Mouse (Mus musculus) WW6 (cell line): ENCODE data around the gene C1ra.
"Not testable (repeated sequence)": the region's sequence is repeated elsewhere in the genome, so short reads cannot be mapped to it uniquely, and the experiment has no call there.

Experiments used
- DNase-seq: peaks from one replicate; pipeline ENCODE4 v3.0.0-alpha.2; 2013; ENCODE audit warnings: low read depth, low spot score

The C1ra gene

DNA sequence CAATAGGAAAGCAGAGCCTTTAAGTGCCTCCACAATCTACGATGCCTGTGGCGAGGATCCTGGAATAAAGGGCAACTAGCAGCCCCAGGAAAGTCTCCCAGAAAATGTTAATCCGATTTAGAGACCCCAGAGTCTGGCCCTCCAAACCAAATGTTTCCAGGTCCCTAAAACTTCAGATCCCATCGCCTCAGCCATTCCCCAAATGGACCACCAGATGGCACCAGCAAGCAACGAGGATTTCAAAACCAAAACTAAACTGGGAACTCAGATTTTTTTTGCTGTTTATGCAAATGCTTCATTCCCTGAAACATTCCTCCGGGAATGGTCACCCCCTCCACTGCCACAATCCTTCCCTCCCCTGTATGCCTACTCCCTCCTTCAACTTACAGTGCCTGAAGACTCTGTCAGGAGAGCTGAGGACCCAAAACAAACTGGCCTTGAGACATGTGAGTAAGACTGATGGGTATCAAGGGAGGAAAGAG, at the start of gene C1ra:
Gene C1ra, plus strand, starts transcription at position 51 of the 482 bp plus-strand sequence.
- DNase-seq = no peak

DNA sequence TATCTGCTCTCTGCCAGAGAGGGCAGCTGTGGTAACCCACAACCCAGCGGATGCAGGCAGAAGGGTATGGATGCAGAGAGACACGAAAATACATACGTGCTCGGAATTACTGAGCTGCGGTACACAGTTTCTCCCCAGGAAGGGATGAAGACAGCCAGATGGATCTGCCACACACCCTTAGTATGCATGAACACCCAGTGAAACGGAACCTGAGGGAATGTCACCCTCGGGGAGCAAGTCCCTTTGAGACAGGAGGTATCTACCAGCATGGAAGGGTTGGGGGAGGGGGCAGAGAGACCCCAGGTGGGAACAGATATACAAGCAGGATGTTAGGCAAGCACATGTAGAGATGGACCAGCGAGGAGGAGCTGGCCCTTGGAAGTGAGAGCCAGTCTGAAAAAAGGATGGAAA, 48.3 kb upstream of the C1ra start:
- DNase-seq = no peak

DNA sequence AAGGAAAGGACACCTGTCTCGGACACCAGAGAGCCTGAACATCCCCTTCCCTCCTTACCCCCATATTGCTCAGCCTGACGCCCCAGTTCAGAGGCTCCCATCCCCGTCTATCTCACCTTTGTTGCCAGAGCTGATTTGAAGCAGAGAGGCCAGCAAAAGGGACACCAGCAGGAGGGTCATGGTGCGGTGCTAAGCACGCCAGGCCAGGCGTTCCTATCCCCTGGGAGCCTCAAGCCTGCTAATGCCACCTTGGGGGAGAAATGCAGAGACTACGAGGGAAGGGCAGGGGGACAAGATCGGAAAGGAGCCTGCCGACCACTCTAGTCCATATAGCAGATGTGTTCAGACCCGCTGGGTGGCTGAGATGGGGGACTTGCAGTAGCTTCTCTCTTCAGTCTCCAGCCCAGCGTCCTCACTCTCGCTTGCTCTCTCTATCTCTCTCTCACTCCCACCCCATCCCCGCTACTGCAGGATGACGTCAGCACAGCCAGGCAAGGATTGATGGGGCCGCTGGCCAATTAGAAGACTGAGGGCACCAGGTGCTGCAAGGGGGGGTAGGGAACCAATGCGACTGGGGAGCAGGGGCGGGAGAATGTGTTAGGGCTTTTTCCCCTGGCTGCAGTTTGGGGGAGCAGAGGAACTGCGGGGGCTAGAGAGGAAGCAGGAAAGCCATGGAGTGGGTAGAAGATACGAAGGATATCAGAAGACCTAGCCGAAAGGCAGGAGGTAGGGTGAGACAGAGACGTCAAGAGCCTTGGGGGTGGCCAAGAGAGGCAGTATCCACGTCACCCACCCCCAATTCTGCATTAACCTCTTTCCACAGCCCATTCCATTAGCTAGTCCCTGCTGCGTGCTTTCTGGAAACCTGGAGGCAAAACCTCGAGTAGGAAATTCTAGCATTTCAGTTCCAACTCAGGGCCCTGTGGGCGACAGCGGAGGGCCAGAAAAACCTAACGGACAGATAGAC, 47.6 kb upstream of the C1ra start, which contains the start of gene Clstn3:
Gene Clstn3, minus strand, starts transcription at position 490 of the 967 bp plus-strand sequence.
- no peak for DNase-seq

DNA sequence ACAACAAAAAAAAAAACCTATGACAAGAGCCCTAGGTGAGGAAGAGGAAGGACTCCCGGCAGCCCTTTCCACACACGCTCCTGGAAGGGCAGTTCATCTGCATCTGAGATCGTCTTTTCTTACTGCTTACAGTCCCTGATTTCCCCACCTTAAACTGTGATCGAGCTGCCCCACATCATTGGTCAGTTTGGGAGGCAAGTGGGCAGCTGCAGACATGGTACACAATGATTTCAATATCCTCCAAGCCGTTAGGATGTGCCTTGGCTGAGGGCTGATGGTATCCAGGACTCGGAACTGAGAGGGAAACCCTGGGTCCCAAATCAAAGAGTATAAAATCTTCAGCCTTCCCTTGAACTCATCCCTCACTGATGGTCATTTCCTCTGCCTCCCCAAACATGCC, 46.9 kb upstream of the C1ra start:
- no peak for DNase-seq

DNA sequence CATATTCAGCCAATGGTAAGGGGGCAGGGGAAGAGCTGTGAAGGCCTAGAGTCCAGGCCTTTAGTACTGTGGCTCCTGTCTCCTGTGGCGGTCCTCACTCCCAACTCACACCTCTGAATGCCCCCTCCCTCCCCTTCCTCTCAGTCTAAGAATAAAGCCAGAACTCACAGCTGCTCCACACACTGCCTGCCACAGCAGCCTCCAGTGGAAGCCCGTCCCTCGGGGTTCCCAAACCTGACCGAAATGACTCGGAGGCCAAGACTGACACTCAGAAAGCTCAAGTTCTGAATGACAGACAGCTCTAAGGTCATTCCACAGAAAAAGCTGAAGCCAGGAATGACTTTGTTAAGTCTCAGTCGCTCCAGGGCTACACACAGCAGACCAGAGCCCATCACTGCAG, 46.5 kb upstream of the C1ra start:
- no peak for DNase-seq

DNA sequence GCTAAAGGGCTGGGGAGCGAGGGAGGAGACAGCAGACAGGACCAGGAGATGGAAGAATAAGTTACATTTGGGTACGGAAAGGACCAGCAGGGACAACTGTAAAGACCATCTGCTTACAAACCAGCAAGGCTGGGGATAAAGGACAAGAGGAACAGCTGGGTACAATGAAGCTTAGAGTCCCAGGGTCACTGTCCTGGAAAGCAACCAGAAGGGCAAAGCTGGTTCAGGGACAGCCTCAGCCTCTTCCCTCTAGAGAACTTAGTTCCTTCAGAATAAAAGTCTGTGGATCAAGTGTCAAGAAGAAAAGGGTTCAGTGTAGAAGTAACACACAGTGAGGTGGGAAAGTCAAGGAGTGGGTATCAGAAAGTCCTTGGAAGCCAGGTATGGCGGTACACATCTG, 41.1 kb upstream of the C1ra start:
- DNase-seq = no peak

DNA sequence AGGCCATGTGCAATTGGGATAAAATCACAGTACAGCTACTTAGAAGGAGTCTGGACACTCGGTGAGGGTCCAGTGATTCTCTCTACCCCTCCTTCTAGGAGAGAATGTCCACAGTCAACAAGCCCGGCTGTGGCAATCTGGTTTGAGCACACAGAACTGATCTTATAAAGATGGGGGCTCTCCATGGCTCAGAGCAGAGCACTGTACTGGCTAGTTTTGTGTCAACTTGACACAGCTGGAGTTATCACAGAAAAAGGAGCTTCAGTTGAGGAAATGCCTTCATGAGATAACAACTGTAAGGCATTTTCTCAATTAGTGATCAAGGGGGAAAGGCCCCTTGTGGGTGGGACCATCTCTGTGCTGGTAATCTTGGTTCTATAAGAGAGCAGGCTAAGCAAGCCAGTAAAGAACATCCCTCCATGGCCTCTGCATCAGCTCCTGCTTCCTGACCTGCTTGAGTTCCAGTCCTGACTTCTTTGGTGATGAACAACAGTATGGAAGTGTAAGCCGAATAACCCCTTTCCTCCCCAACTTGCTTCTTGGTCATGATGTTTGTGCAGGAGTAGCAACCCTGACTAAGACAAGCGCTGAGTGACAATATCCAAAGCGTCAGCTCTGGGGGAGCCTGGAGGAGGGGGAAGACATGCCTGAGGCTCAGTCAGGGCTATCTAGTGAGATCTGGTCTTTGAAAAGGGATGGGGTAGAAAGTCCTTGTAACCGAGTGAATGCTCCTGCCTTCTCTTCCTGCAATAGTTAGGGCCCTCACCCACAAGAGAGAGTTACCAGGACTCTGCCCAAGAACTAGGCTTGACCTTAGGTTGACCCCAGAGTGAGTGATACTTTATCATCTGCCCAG, 40.2 kb upstream of the C1ra start:
- not testable (repeated sequence) for DNase-seq

DNA sequence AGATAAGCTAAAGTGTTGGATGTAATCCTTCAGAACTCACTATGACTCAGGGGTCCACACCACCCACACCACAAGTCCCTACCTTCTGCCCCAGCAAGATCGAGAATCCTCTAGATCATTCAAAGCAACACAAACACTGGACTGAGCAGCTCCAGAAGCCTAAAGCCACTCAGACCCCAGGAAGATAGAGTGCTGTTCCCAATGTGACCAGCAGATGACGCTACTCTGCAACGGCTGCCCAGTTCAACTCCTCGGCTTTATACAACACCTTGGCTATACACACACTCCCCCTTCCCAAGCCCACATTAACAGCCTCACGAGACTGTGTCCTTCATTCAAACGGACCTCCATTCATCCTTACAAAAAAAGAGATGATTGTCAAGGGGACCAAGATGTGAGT, 39.4 kb upstream of the C1ra start:
- no peak for DNase-seq

DNA sequence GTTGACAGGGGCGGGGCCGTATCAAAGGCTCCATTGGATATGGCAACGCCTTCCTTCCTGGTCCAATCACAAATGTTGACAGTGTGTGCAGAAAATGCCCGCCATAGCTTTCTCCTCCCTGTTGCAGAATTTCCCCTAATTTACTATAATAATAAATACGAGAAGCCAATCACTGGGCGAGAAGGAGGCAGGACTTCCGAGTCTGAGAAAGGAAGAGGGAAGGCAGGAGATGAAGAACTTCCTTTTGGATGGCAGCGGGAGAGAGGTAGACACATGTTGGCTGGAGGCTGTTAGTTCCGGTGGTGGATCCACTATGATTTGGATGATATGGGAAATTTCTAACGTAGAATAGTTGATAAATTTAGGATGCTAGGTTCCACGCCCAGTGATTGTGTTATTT, 37.6 kb upstream of the C1ra start:
- DNase-seq = no peak

DNA sequence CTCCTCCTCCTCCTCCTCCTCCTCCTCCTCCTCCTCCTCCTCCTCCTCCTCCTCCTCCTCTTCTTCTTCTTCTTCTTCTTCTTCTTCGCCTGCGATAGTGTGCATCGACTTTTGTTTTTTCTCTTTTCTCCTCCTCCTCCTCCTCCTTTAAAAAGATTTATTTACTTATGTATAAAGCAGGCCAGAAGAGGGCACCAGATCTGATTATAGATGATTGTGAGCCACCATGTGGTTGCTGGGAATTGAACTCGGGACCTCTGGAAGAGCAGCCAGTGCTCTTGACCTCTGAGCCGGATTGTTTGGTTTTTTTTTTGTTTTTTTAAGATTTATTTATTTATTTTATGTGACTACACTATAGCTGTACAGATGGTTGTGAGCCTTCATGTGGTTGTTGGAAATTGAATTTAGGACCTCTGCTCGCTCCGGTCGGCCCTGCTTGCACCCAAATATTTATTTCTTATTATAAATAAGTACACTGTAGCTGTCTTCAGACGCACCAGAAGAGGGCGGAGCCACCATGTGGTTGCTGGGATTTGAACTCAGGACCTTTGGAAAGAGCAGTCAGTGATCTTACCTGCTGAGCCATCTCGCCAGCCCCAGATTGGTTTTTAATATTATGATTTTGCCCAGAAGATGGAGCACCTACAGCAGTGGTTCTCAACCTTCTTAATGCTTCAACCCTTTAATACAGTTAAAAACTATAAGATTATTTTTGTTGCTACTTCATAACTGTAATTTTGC, 36.7 kb upstream of the C1ra start:
- DNase-seq = not testable (repeated sequence)

DNA sequence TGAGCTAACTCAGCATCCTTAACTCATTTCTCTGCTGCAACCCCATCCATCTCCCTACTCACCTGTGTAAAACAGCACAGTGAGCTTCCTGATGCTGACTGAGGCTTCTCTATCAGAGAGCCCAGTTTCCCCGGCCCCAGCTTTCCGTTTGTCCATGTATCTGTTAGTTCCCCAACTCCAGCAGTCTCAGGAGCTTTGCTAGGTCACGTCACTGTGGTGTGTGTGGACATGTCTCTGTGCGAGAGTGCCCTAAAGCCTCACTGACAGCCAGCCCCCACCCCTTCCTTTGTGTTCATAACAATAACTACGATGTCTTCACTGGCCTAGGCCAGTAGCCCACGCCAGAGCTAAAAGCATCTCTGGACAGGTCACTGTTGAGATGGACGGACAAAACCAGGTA, 36.0 kb upstream of the C1ra start:
- DNase-seq = no peak

DNA sequence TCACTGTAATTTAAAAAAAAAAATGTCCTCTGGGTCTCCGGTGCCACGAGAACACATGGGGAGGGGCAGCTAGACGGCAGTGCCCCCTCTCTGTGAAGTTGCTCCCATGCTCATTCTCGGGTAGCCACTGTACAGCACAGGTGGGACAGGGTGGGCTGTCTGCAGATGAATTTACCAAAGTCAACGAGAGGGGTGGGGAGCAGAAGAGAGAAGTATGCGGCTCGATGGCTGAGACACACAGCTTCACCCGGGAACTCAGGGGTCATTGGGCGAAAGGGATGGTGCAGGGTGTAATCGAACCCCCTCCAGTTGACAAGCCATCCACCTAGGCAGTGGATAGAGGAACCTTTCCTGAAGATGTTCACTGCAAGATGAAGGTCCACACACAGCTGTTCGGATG, 35.4 kb upstream of the C1ra start:
- no peak for DNase-seq

DNA sequence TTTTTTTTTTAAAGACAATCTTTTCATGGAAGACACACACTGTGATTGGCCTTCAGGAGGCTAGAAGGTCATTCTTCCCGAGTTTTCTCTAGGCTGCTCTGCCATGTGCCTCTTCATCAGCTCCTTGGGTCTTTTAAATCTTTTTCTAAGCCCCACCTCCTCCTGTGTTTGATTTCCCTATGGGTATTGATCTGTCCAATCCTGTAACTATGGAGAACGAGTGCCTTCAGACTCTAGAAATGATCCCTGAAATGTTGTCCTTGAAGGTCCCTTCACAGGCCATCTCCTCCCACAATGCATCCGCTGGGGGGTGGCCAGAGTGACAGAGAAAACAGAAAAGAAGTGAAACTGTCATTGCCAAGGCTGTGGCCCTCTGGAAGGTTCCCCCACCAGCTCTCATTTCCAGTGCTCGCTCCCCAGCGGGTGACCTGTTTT, 35.0 kb upstream of the C1ra start:
- no peak for DNase-seq

DNA sequence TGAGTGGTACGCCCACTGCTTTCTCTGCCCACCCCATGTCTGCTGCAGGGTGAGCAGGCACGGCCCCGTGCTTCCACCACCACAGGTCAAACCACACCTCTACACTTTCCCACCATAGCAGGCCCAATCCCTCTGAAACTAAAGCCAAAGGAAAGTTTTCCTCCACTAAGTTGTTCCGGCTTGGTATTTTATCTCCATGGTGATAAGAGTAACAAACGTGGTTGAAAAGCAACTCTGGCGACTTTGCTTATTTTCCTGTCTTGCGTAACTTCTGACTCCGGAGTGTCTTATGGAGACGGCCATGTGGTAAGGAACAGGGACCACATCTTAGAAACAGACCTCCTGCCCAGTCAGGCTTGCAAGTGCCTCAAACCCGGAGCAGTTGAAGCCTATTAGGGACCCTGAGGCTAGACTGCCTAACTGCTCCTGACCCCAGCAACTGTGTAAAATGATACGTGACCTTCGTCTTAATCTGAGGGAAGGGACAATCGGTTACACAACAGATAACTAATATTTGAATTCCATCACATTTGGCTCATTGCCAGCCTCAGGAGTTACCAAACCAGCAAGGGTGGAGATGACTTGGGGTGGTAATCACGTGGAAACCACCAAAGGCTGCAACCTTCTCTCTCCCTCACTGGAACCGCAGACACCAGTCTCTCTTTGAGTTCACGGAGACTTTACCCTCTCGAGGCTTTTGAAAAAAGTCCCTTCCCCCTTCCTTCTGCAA, 34.1 kb upstream of the C1ra start:
- no peak for DNase-seq

DNA sequence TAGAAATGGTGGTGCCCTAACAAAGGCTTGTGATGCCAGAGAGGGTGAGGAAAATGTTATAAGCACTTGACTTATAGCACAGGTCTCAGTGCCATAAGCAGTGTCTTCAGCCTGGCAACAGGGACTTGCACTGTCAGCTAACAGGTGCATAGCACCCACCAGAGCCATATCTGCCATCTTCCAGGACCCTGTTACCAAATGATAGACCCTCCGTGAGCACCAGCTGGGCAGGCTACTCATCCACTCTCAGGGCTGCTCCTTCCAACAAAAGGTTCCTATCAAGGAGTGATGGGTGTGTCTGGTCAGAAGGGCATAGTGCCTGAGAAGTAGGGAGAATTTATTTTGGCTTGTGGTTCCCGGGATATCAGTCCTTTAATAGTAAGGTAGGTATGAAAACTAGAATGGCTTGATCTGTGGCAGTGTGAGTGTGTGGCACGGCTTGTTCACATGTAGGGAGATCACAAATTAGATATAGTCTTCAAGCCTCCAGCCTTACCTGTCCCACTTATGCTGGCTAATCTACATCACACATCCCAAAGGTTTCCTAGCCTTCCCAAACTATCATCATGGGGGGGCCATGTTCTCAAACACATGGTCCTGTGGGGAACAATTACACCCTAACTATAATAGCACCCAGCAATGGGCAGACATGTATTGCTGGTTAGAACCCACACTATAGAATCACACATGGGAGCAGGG, 33.2 kb upstream of the C1ra start:
- DNase-seq = no peak

DNA sequence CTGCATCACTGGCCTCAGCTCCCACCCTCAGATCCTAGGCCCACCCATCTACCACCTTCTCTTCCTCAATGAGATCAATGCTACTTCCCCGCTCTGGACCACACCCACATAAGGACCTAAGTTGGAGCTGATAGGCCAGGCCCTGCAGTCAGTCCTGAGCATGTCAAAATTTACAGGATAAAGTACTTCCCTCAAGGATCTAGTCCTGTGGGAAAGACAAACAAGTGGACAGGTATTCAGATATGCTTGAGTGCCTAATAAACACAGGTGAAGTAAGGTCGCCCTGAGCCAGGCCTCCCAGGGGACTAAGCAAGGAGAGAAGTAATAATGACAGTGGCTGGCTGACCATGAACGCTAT, 32.7 kb upstream of the C1ra start:
- no peak for DNase-seq

DNA sequence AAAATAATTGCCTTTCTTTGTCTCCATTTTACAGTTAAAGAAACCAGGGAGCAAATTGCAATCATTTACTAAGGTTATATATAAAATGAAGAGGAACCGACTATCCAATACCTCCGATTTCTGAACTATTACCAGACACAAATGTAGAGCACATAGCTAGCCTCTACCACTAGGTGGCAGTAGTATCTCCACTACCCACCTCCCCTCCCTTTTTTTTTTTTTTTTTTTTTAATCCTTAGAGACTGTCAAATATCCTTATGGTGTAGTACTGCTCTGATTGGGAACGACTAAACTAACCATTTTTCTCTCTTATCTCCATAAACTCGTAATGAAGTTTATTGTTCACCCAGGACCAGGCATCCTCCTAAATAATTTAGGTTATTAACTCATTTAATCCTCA, 31.9 kb upstream of the C1ra start:
- DNase-seq = no peak

DNA sequence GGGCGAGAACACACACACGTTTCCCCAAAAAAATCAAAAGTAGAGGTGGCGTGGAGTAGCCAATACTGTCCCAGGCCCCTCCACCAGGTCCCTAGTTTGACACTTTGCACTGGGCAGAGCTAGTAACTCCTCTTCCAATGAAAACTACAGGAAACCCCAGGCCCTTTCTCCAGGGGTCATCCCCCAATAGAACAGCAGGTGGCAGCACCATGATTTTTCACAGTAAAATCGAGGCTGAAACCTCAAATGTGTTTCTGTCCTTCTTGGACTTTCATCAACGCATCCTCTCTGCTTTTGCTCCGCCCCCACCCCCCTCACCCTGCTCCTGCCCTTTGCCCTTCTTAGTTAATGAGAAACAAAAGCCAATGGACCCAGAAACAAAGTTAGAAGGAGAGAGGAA, 30.6 kb upstream of the C1ra start:
- no peak for DNase-seq

DNA sequence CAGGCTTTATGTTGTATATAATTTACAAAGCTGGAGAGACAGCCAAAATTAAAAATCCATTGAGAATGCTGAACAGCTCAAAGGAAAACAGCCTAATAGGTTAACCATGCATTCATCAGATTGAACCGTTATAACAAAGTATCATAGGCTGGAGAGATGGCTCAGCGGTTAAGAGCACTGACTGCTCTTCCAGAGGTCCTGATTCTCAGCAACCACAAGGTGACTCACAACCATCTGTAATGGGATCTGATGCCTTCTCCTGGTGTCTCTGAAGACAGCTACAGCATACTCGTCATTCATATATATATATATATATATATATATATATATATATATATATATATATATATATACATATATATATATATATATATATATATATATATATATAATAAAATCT, 28.4 kb upstream of the C1ra start:
- not testable (repeated sequence) for DNase-seq

DNA sequence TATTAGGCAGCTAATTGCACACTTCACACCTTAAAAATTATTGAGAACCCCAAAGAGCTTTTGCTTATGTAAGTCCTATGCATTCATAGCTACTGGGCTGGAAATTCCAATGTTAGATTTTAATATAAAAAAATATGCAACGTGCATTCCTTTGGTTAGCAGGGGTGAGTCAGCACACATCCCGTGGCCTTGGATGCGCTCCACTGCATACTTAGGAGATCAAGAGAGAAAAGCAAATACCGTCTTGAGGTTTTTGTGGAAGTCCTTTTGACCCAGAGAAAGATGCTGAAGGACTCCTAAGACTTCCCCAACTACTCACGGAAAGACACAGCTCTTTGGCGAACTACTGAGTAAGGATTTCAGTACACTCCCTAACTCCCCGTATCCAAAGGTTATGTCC, 27.4 kb upstream of the C1ra start:
- no peak for DNase-seq
